Mouse (Mus musculus) cortical plate, adult 2 months (tissue): Measurements from ENCODE around the gene Gpx6. TPM values are rescaled to one million over a fixed set of nuclear protein-coding genes. Genes with fewer than 3 reads are reported as not detected.

Experiments
- H3K27ac ChIP-seq: fragments of 200-500 bp; 2 replicates; pipeline ENCODE4 v1.5.1; 2012; ENCODE audit warnings: low read length, control low read depth, inconsistent platforms; ENCODE audit not compliant: insufficient read depth
- H3K4me1 ChIP-seq: fragments of 200-500 bp; 2 replicates; pipeline ENCODE4 v1.6.1; 2011; ENCODE audit warnings: low read length; ENCODE audit not compliant: control insufficient read depth, insufficient read depth
- H3K4me3 ChIP-seq: fragments of 200-500 bp; 2 replicates; pipeline ENCODE4 v1.5.1; 2011; ENCODE audit warnings: mild to moderate bottlenecking, low read length, control low read depth; ENCODE audit not compliant: insufficient read depth
- CTCF ChIP-seq: fragments of 200-500 bp; IDR thresholded peaks from 2 replicates; pipeline ENCODE4 v1.5.1; 2011; ENCODE audit warnings: mild to moderate bottlenecking, control low read depth, low read length; ENCODE audit not compliant: insufficient read depth; ENCODE audit errors: extremely low read depth
- POLR2A ChIP-seq: fragments of 200-500 bp; IDR thresholded peaks from 2 replicates; pipeline ENCODE4 v1.6.1; 2011; ENCODE audit warnings: mild to moderate bottlenecking, low read length, control low read depth; ENCODE audit not compliant: insufficient read depth; ENCODE audit errors: extremely low read depth
- polyA plus RNA-seq: library from polyadenylated mRNA; depleted of rRNA; stranded (reverse); fragments of >200 nt; gene quantifications from 2 replicates; pipeline ENCODE4 v1.2.3, GENCODE M21; 2012

Gpx6 gene
- polyA plus RNA-seq, 1 experiment: 1.6 TPM

GRCm38 (mm10) chr13:21321890-21322494 lies 10.1 kb downstream of the Gpx6 start:
- no peak for TF ChIP-seq CTCF
- no peak for TF ChIP-seq POLR2A
- H3K4me3 ChIP-seq: peak overlapping the region; percentile 48

GRCm38 (mm10) chr13:21322509-21323375 lies 10.8 kb downstream of the Gpx6 start:
- peak overlapping the region; percentile 48 for H3K4me3 ChIP-seq
- no peaks in the 10 kb centered on the region; the same call in 1 of the 2 replicates for H3K4me1 ChIP-seq
- TF ChIP-seq POLR2A (no peak), CTCF (no peak)
- H3K27ac ChIP-seq: no peak overlapping the region

More at GRCm38 (mm10) chr13:21321890-21322494, 10.1 kb downstream of the Gpx6 start:
- H3K4me1 ChIP-seq: no peaks in the 10 kb centered on the region
- no peak overlapping the region for H3K27ac ChIP-seq

- Histone ChIP-seq H3K4me1 (no peaks in the 10 kb centered on the region; the same call in 1 of the 2 replicates), H3K27ac (no peak overlapping the region), H3K4me3 (peak overlapping the region; percentile 41)
- TF ChIP-seq CTCF: no peak
- no peak for TF ChIP-seq POLR2A
Observed at GRCm38 (mm10) chr13:21323405-21323804, 11.5 kb downstream of the Gpx6 start.

GRCm38 (mm10) chr13:21326191-21326590 lies 14.3 kb downstream of the Gpx6 start:
- Histone ChIP-seq H3K27ac (no peak overlapping the region), H3K4me3 (no peak overlapping the region), H3K4me1 (no peaks in the 10 kb centered on the region; the same call in 1 of the 2 replicates)
- TF ChIP-seq POLR2A (no peak), CTCF (peak; percentile 33; the same call in 1 of the 2 replicates)

GRCm38 (mm10) chr13:21326657-21327211 lies 14.8 kb downstream of the Gpx6 start:
- H3K4me1 ChIP-seq: no peaks in the 10 kb centered on the region; the same call in 1 of the 2 replicates
- peak overlapping the region; percentile 57 for H3K4me3 ChIP-seq
- no peak overlapping the region for H3K27ac ChIP-seq
- no peak for TF ChIP-seq POLR2A
- TF ChIP-seq CTCF: peak; percentile 79

- no peaks in the 10 kb centered on the region; the same call in 1 of the 2 replicates for H3K4me1 ChIP-seq
- H3K4me3 ChIP-seq: peak overlapping the region; percentile 57
- no peak overlapping the region for H3K27ac ChIP-seq
- TF ChIP-seq POLR2A: no peak
- TF ChIP-seq CTCF: no peak
Observed at GRCm38 (mm10) chr13:21327424-21327823, 15.5 kb downstream of the Gpx6 start.

- H3K4me1 ChIP-seq: no peaks in the 10 kb centered on the region
- no peak within 1 kb of the TSS for H3K27ac ChIP-seq
- H3K4me3 ChIP-seq: no peak within 1 kb of the TSS
- no peak for TF ChIP-seq CTCF
Observed at GRCm38 (mm10) chr13:21346610-21347009, 34.7 kb downstream of the Gpx6 start, which contains the start of gene Olfr1367. Gene Olfr1367 (plus strand): TSS chr13:21346910.

- H3K4me3 ChIP-seq: no peak overlapping the region
- TF ChIP-seq CTCF (no peak), POLR2A (no peak)
- H3K4me1 ChIP-seq: no peaks in the 10 kb centered on the region
- H3K27ac ChIP-seq: no peak overlapping the region
Observed at GRCm38 (mm10) chr13:21350593-21350992, 38.7 kb downstream of the Gpx6 start.

- TF ChIP-seq CTCF (no peak), POLR2A (peak; percentile 63; the same call in 1 of the 2 replicates)
- Histone ChIP-seq H3K27ac (no peak within 1 kb of the TSS), H3K4me3 (peak within 1 kb of the TSS; percentile 36), H3K4me1 (no peaks in the 10 kb centered on the region; the same call in 1 of the 2 replicates)
Observed at GRCm38 (mm10) chr13:21362621-21363248, 50.8 kb downstream of the Gpx6 start, which contains the start of gene Zscan12. Gene Zscan12 (plus strand): TSS chr13:21362820.
